ENCODE assay signal across 8 mouse cellular contexts in the genomic region with DNA sequence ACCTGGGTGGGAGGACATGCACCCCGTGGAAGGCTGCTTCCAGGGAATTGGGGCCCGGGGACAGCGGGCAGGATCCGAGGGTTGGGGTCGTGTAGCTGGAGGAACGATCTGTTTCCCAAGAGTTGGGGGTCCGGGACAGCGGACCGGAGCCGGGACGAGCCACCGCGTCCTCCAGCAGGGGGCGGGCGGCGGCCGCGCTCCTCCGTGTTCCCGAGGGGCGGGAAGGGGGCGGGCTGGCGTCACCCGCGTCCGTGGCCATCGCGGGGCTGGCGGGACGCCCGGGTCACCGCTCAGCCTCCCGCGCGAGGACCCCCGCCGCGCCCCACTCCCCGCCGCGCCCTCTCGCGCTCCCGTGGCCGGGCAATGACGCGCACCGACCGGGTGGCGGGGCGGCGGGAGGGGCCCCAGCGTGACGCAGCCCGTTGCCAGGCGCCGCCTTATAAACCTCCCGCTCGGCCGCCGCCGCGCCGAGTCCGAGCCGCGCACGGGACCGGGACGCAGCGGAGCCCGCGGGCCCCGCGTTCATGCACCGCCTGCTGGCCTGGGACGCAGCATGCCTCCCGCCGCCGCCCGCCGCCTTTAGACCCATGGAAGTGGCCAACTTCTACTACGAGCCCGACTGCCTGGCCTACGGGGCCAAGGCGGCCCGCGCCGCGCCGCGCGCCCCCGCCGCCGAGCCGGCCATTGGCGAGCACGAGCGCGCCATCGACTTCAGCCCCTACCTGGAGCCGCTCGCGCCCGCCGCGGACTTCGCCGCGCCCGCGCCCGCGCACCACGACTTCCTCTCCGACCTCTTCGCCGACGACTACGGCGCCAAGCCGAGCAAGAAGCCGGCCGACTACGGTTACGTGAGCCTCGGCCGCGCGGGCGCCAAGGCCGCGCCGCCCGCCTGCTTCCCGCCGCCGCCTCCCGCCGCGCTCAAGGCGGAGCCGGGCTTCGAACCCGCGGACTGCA. TPM values are rescaled to one million over a fixed set of nuclear protein-coding genes. Genes with fewer than 3 reads are reported as not detected.
DNase-seq lines count a peak whose midpoint lies in the region; ATAC-seq and TF ChIP-seq lines count a peak whose summit lies in the region.

A gene (plus strand): TSS at position 418 of the 954 bp plus-strand sequence.

- peak; percentile 79 for TF ChIP-seq CTCF in intestine, postnatal 0 days (IDR thresholded peaks at IDR 0.05; ENCODE audit: low read depth)

- H3K27ac ChIP-seq in embryonic facial prominence, embryonic 10.5 days (replicated peaks) = peak within 1 kb of the TSS; percentile 82
- peak within 1 kb of the TSS; percentile 98 for H3K27ac ChIP-seq in intestine, postnatal 0 days (ENCODE audit: low read depth, low read length)
- peak within 1 kb of the TSS; percentile 81 for H3K27ac ChIP-seq in limb, embryonic 10.5 days
- H3K27ac ChIP-seq in midbrain, embryonic 11.5 days (ENCODE audit: low read depth, low read length) = no peak within 1 kb of the TSS

- peaks cover 69% of the 10 kb centered on the region for H3K27me3 ChIP-seq in embryonic facial prominence, embryonic 10.5 days (replicated peaks; ENCODE audit: low read depth, poor library complexity, severe bottlenecking)
- H3K27me3 ChIP-seq in intestine, postnatal 0 days (replicated peaks; ENCODE audit: control insufficient read depth, insufficient read depth, low read length) = no peaks in the 10 kb centered on the region
- H3K27me3 ChIP-seq in limb, embryonic 10.5 days (ENCODE audit: low read depth, poor library complexity, severe bottlenecking) = peaks cover 79% of the 10 kb centered on the region
- peaks cover 42% of the 10 kb centered on the region for H3K27me3 ChIP-seq in midbrain, embryonic 11.5 days (ENCODE audit: control insufficient read depth, insufficient read depth, low read length)

- H3K4me1 ChIP-seq in embryonic facial prominence, embryonic 10.5 days = peaks cover 30% of the 10 kb centered on the region
- H3K4me1 ChIP-seq in intestine, postnatal 0 days (replicated peaks; ENCODE audit: control insufficient read depth, insufficient read depth, low read length) = 0 out of 2 replicates have a peak, but pooled peaks cover 3% of the 10 kb centered on the region
- peaks cover 28% of the 10 kb centered on the region for H3K4me1 ChIP-seq in limb, embryonic 10.5 days
- peaks cover 5% of the 10 kb centered on the region; the same call in 1 of the 2 replicates for H3K4me1 ChIP-seq in midbrain, embryonic 11.5 days (ENCODE audit: control insufficient read depth, insufficient read depth, low read length)

- 1% methylated on average over 147 of the region's 147 CpGs for WGBS in embryonic facial prominence, embryonic 10.5 days
- WGBS in intestine, postnatal 0 days = under 1% methylated on average over 114 of the region's 147 CpGs
- WGBS in limb, embryonic 10.5 days = under 1% methylated on average over 147 of the region's 147 CpGs
- under 1% methylated on average over 112 of the region's 147 CpGs for WGBS in midbrain, embryonic 11.5 days

- peak within 1 kb of the TSS; percentile 80 for H3K4me2 ChIP-seq in intestine, postnatal 0 days (replicated peaks; ENCODE audit: low read depth)
- peak within 1 kb of the TSS; percentile 87 for H3K4me2 ChIP-seq in midbrain, embryonic 11.5 days

- H3K36me3 ChIP-seq in embryonic facial prominence, embryonic 10.5 days (replicated peaks) = no peaks in the 10 kb centered on the region
- H3K36me3 ChIP-seq in intestine, postnatal 0 days (ENCODE audit: control insufficient read depth, insufficient read depth) = peaks cover 6% of the 10 kb centered on the region; the same call in 1 of the 2 replicates
- H3K36me3 ChIP-seq in limb, embryonic 10.5 days = no peaks in the 10 kb centered on the region
- no peaks in the 10 kb centered on the region for H3K36me3 ChIP-seq in midbrain, embryonic 11.5 days (ENCODE audit: control insufficient read depth, insufficient read depth, low read length)

- H3K4me3 ChIP-seq in embryonic facial prominence, embryonic 10.5 days = peak within 1 kb of the TSS; percentile 78
- H3K4me3 ChIP-seq in intestine, postnatal 0 days (ENCODE audit: low read depth, low read length) = peak within 1 kb of the TSS; percentile 82
- peak within 1 kb of the TSS; percentile 77 for H3K4me3 ChIP-seq in limb, embryonic 10.5 days
- peak within 1 kb of the TSS; percentile 55 for H3K4me3 ChIP-seq in midbrain, embryonic 11.5 days (ENCODE audit: low read depth, low read length)

- H3K9ac ChIP-seq in intestine, postnatal 0 days (ENCODE audit: low read depth, low read length) = peak within 1 kb of the TSS; percentile 94
- H3K9ac ChIP-seq in midbrain, embryonic 11.5 days (ENCODE audit: low read length) = peak within 1 kb of the TSS; percentile 56

- peak; percentile 36 for ATAC-seq in granulocyte monocyte progenitor cell, adult 5-6 weeks (replicated peaks; ENCODE audit: poor library complexity, severe bottlenecking)
- peak; percentile 72 for ATAC-seq in intestine, postnatal 0 days
- peak; percentile 71 for ATAC-seq in midbrain, embryonic 11.5 days (ENCODE audit: low FRiP score)

- H3K9me3 ChIP-seq in embryonic facial prominence, embryonic 10.5 days = no peaks in the 10 kb centered on the region
- no peaks in the 10 kb centered on the region for H3K9me3 ChIP-seq in intestine, postnatal 0 days (ENCODE audit: control insufficient read depth)
- H3K9me3 ChIP-seq in limb, embryonic 10.5 days (replicated peaks) = no peaks in the 10 kb centered on the region
- no peaks in the 10 kb centered on the region for H3K9me3 ChIP-seq in midbrain, embryonic 11.5 days (ENCODE audit: control insufficient read depth, low read length)

- peak; percentile 86 for DNase-seq in adrenal gland, adult 8-10 months
- peak; percentile 81 for DNase-seq in embryonic facial prominence, embryonic 10.5 days (ENCODE audit: low spot score)
- DNase-seq in limb, embryonic 10.5 days (ENCODE audit: low spot score) = peak; percentile 79
- DNase-seq in midbrain, embryonic 11.5 days (ENCODE audit: low spot score, missing footprints) = peak; percentile 96
- peak; percentile 71 for DNase-seq in right cerebral cortex, postnatal 4 days
- DNase-seq in yolk sac, embryonic 10.5 days (ENCODE audit: low spot score) = peak; percentile 89

RNA-seq across cellular contexts. Expression of the gene that starts here (rescaled TPM):
- total RNA-seq in adrenal gland, adult 8-10 months (2022) = 100 to 1,000 TPM in 3 of 4 experiments, 10 to 100 TPM in 1; 91.8 to 623 (median 239) TPM
- 1.7 and 1.8 TPM in 2 replicates for polyA plus RNA-seq in embryonic facial prominence, embryonic 10.5 days (2016; fragmentation: Nextera tagmentation; extraction: Ambion mirVana)
- 11.8 and 15.7 TPM in 2 replicates for total RNA-seq in granulocyte monocyte progenitor cell, adult 5-6 weeks (2014; fragmentation: Nextera tagmentation)
- total RNA-seq in granulocyte monocyte progenitor cell, adult 5-6 weeks (2017) = 17.8 and 27.5 TPM in 2 replicates
- 49.8 and 52.6 TPM in 2 replicates for polyA plus RNA-seq in intestine, postnatal 0 days (2015; fragmentation: Nextera tagmentation; extraction: Ambion mirVana)
- 1.2 and 2.2 TPM in 2 replicates for polyA plus RNA-seq in limb, embryonic 10.5 days (2016; fragmentation: Nextera tagmentation; extraction: Ambion mirVana)
- polyA plus RNA-seq in midbrain, embryonic 11.5 days (2014; fragmentation: Nextera tagmentation; extraction: Ambion mirVana) = 2.3 and 2.5 TPM in 2 replicates

Comparison
In these comparisons a context has a peak if more than half of its experiments do, and no peak if none do; other contexts are left out.
1. RNA of the gene that starts here (polyA plus RNA-seq): 49.8 to 52.6 TPM in intestine, postnatal 0 days; 2.3 to 2.5 TPM in midbrain, embryonic 11.5 days, 1.7 to 1.8 TPM in embryonic facial prominence, embryonic 10.5 days and 1.2 to 2.2 TPM in limb, embryonic 10.5 days; every median in the first group is over 10 times any median in the second.
2. Peak in every context shown above with its lines, with median percentiles within 50 percentile points of each other: DNase-seq, H3K4me3 ChIP-seq and ATAC-seq.